Mouse (Mus musculus) CH12.LX (cell line): ENCODE data around the gene Plce1. TPM values are rescaled to one million over a fixed set of nuclear protein-coding genes. Genes with fewer than 3 reads are reported as not detected.

Experiments
- DNase-seq: peaks from one replicate; pipeline ENCODE4 v3.0.0-alpha.2; 2013; ENCODE audit errors: extremely low read depth
- H3K27ac ChIP-seq: 2 replicates; pipeline ENCODE4 v1.5.1; 2012; ENCODE audit warnings: low read depth, mild to moderate bottlenecking, control low read depth, moderate library complexity; ENCODE audit not compliant: insufficient read depth
- H3K27me3 ChIP-seq: replicated peaks from 2 replicates; pipeline ENCODE3; 2012; ENCODE audit warnings: inconsistent platforms
- H3K36me3 ChIP-seq, 2 experiments: replicated peaks in 1 of 2; 2 replicates each; pipeline versions ENCODE3 to v1.6.1; 2012; ENCODE audit warnings: inconsistent platforms in 1 of 2, low read length in 1 of 2, mild to moderate bottlenecking in 1 of 2, mixed read lengths in 1 of 2, moderate library complexity in 1 of 2; ENCODE audit not compliant: control insufficient read depth in 1 of 2, insufficient read depth in 1 of 2
- H3K4me1 ChIP-seq, 2 experiments: 2 replicates each; pipeline ENCODE4 v1.6.1; 2012; ENCODE audit warnings: inconsistent platforms in 1 of 2, moderate library complexity in 1 of 2; ENCODE audit not compliant: insufficient read depth in 2 of 2, control insufficient read depth in 1 of 2
- H3K4me2 ChIP-seq: 2 replicates; pipeline ENCODE4 v1.6.1; 2012; ENCODE audit warnings: low read depth, mild to moderate bottlenecking, control low read depth; ENCODE audit not compliant: poor library complexity, insufficient read depth, severe bottlenecking
- H3K4me3 ChIP-seq, 3 experiments: fragments of 150-350 bp in 1 of 3; sonication (generic) in 1 of 3; replicated peaks in 1 of 3; 2 replicates each; pipeline versions ENCODE3 to v1.5.1; 2011 to 2012; ENCODE audit warnings: low read depth in 2 of 3, low read length in 2 of 3, mild to moderate bottlenecking in 2 of 3, moderate library complexity in 2 of 3, control low read depth in 1 of 3, improper control_type of control experiment in 1 of 3, inconsistent platforms in 1 of 3, mixed read lengths in 1 of 3; ENCODE audit not compliant: poor library complexity in 1 of 3
- H3K79me2 ChIP-seq: replicated peaks from 2 replicates; pipeline ENCODE4 v1.6.1; 2012; ENCODE audit warnings: mild to moderate bottlenecking, moderate library complexity; ENCODE audit not compliant: control insufficient read depth, poor library complexity, insufficient read depth, severe bottlenecking; ENCODE audit errors: extremely low read depth
- H3K9ac ChIP-seq: 2 replicates; pipeline ENCODE4 v1.6.1; 2012; ENCODE audit warnings: low read depth, mild to moderate bottlenecking, control low read depth, moderate library complexity; ENCODE audit not compliant: insufficient read depth
- H3K9me3 ChIP-seq: replicated peaks from 2 replicates; pipeline ENCODE3; 2012; ENCODE audit warnings: low read length, inconsistent platforms, mixed read lengths
- CTCF ChIP-seq, 2 experiments: IDR thresholded peaks in 1 of 2; conservative IDR thresholded peaks in 1 of 2; 2 replicates each; pipeline ENCODE4 v1.5.1; 2011 to 2012; ENCODE audit warnings: low read depth in 2 of 2, low read length in 2 of 2, improper control_type of control experiment in 1 of 2, inconsistent platforms in 1 of 2, mild to moderate bottlenecking in 1 of 2, moderate library complexity in 1 of 2
- E2F4 ChIP-seq: IDR thresholded peaks from 2 replicates; pipeline ENCODE4 v1.6.1; 2011; ENCODE audit warnings: low read depth, low read length, improper control_type of control experiment; ENCODE audit not compliant: insufficient replicate concordance
- EP300 ChIP-seq: IDR thresholded peaks from 2 replicates; pipeline ENCODE4 v1.6.1; 2011; ENCODE audit warnings: low read length, improper control_type of control experiment
- ETS1 ChIP-seq: conservative IDR thresholded peaks from 2 replicates; pipeline ENCODE4 v1.6.1; 2012; ENCODE audit warnings: low read depth, mild to moderate bottlenecking, inconsistent platforms, low read length, improper control_type of control experiment, moderate library complexity
- HCFC1 ChIP-seq: IDR thresholded peaks from 2 replicates; pipeline ENCODE4 v1.6.1; 2012; ENCODE audit warnings: low read depth, mild to moderate bottlenecking, inconsistent platforms, low read length, improper control_type of control experiment
- JUN ChIP-seq: IDR thresholded peaks from 2 replicates; pipeline ENCODE4 v1.6.1; 2011; ENCODE audit warnings: low read depth, mild to moderate bottlenecking, low read length, improper control_type of control experiment, moderate library complexity; ENCODE audit not compliant: insufficient read depth
- KAT2A ChIP-seq: IDR thresholded peaks from 2 replicates; pipeline ENCODE4 v1.6.1; 2012; ENCODE audit warnings: low read length, improper control_type of control experiment, inconsistent platforms; ENCODE audit not compliant: insufficient replicate concordance
- MAFK ChIP-seq: IDR thresholded peaks from 2 replicates; pipeline ENCODE4 v1.6.1; 2011; ENCODE audit warnings: low read length, improper control_type of control experiment; ENCODE audit not compliant: insufficient replicate concordance
- MAX ChIP-seq: IDR thresholded peaks from 2 replicates; pipeline ENCODE4 v1.6.1; 2011; ENCODE audit warnings: low read length, improper control_type of control experiment
- MAZ ChIP-seq: IDR thresholded peaks from 2 replicates; pipeline ENCODE4 v1.6.1; 2012; ENCODE audit warnings: low read depth, mild to moderate bottlenecking, inconsistent platforms, low read length, improper control_type of control experiment, moderate library complexity
- MYC ChIP-seq: IDR thresholded peaks from 2 replicates; pipeline ENCODE4 v1.6.1; 2011; ENCODE audit warnings: low read depth, mild to moderate bottlenecking, improper control_type of control experiment, low read length
- NRF1 ChIP-seq: IDR thresholded peaks from 2 replicates; pipeline ENCODE4 v1.6.1; 2014; ENCODE audit warnings: low read depth, mild to moderate bottlenecking, inconsistent platforms, low read length, improper control_type of control experiment, moderate library complexity
- PAX5 ChIP-seq: IDR thresholded peaks from 2 replicates; pipeline ENCODE4 v1.6.1; 2012; ENCODE audit warnings: low read length, inconsistent platforms, mixed read lengths
- POLR2AphosphoS2 ChIP-seq: IDR thresholded peaks from 2 replicates; pipeline ENCODE4 v1.6.1; 2011; ENCODE audit warnings: low read depth, low read length, improper control_type of control experiment
- SIN3A ChIP-seq: IDR thresholded peaks from 2 replicates; pipeline ENCODE4 v1.6.1; 2012; ENCODE audit warnings: low read length, improper control_type of control experiment, inconsistent platforms
- USF1 ChIP-seq: IDR thresholded peaks from 2 replicates; pipeline ENCODE4 v1.6.1; 2014; ENCODE audit warnings: low read depth, mild to moderate bottlenecking, inconsistent platforms, low read length, improper control_type of control experiment
- ZKSCAN1 ChIP-seq: IDR thresholded peaks from 2 replicates; pipeline ENCODE4 v1.6.1; 2012; ENCODE audit warnings: low read depth, inconsistent platforms, low read length, improper control_type of control experiment, borderline replicate concordance
- ZMIZ1 ChIP-seq: IDR thresholded peaks from 2 replicates; pipeline ENCODE4 v1.6.1; 2012; ENCODE audit warnings: low read depth, mild to moderate bottlenecking, inconsistent platforms, low read length, improper control_type of control experiment
- ZNF384 ChIP-seq: IDR thresholded peaks from 2 replicates; pipeline ENCODE4 v1.6.1; 2012; ENCODE audit warnings: low read depth, low read length, improper control_type of control experiment, inconsistent platforms
- dilution Hi-C: fragments of 300-500 bp; cut with MboI; formaldehyde crosslinking; loops from 2 replicates; pipeline ENCODE4 v1.14.3; 2020; ENCODE audit warnings: low sequenced_read_pairs; ENCODE audit not compliant: extremely low pct_unique_long_range_greater_than_20kb, extremely low pct_ligation_motif_present
- in situ Hi-C: fragments of 300-500 bp; cut with MboI; formaldehyde crosslinking; loops from 3 replicates; pipeline ENCODE4 v1.14.3; 2019; ENCODE audit warnings: low sequenced_read_pairs, low pct_ligation_motif_present, low pct_unique_long_range_greater_than_20kb, mixed read lengths
- polyA plus RNA-seq: library from polyadenylated mRNA; unstranded; fragments of >175 nt; gene quantifications from 2 replicates; pipeline ENCODE4 v1.2.1, GENCODE M21; 2012; ENCODE audit warnings: low read depth; ENCODE audit not compliant: insufficient read length
- total RNA-seq, 2 experiments: library from RNA; depleted of rRNA; stranded (reverse); fragments of 300-350 nt in 1 of 2; fragments of >200 nt in 1 of 2; gene quantifications; 2 replicates each; pipeline ENCODE4 v1.2.3; 2012 to 2014

Plce1 gene
- total and polyA plus RNA-seq, 3 experiments, result under 0.01 to 0.13 (median 0.05) TPM

DNA sequence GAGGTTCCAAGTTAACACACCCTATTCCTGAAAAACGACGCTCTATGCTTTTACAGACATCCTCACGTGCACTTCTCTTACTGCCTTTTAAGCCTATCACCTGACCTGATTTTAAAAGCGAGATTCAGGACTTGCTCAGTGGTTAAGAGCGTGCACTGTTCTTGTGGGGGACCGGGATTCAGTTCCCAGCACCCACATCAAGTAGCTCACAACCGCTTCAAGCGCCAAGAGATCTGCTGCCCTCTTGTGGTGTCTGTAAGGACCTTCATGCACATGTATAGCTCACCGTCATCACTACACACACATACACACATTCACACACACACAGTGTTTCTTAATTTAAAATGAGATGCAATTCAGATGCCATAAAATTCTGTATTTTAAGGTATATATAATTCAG is 21.9 kb upstream of the Plce1 start:
- Histone ChIP-seq H3K9ac (no peak overlapping the region), H3K4me2 (no peak overlapping the region), H3K27ac (no peak overlapping the region), H3K36me3 (no peaks in the 10 kb centered on the region), H3K27me3 (no peaks in the 10 kb centered on the region), H3K4me3 (no peak overlapping the region)
- TF ChIP-seq MAX (no peak), EP300 (no peak), ETS1 (no peak), CTCF (conservative IDR thresholded peaks at IDR 0.05 in 1 of 2, IDR thresholded peaks at IDR 0.05 in 1 of 2; ENCODE audit: low read depth in 2 of 2, low read length in 2 of 2) (no peak), ZKSCAN1 (no peak), HCFC1 (no peak), USF1 (no peak), PAX5 (no peak), KAT2A (no peak)
- TF ChIP-seq, all 38 proteins: peak for 0
- no peaks in the 10 kb centered on the region for H3K79me2 ChIP-seq
- in situ Hi-C loops, result no loop called here
- dilution Hi-C loops, result no loop called here
- no peaks in the 10 kb centered on the region for H3K4me1 ChIP-seq
- peaks cover 4% of the 10 kb centered on the region for H3K9me3 ChIP-seq
- no peak for DNase-seq

DNA sequence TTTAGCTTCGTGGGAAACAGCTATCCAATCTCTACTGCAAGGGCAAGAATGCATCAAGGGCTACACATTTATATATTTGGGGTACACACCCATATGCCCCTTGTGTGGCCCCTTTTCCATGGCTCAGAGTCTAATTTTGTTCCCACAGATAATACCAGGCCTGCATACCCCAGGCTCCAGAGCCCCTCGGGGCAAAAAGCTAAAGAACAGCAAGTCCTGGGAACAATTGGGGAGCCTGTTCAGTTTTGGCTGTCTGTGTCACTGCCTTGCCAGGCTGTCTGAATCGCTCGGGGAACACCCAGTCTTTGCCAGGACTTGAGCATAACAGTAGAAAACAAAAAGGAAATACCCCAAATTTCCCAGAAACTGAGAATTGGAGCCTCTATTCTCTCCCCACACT is 20.2 kb upstream of the Plce1 start:
- Histone ChIP-seq H3K9ac (no peak overlapping the region), H3K79me2 (no peaks in the 10 kb centered on the region), H3K27me3 (no peaks in the 10 kb centered on the region), H3K27ac (no peak overlapping the region), H3K4me3 (no peak overlapping the region), H3K36me3 (no peaks in the 10 kb centered on the region), H3K4me2 (no peak overlapping the region), H3K9me3 (peaks cover 4% of the 10 kb centered on the region), H3K4me1 (no peaks in the 10 kb centered on the region)
- in situ Hi-C loops (no loop called here), dilution Hi-C loops (no loop called here)
- TF ChIP-seq MAZ (no peak), ZMIZ1 (no peak), MAX (no peak), SIN3A (no peak), MAFK (no peak), ZNF384 (no peak), E2F4 (no peak), NRF1 (no peak), POLR2AphosphoS2 (no peak), CTCF (conservative IDR thresholded peaks at IDR 0.05 in 1 of 2, IDR thresholded peaks at IDR 0.05 in 1 of 2; ENCODE audit: low read depth in 2 of 2, low read length in 2 of 2) (no peak), MYC (no peak), JUN (no peak)
- no peak for DNase-seq
